Comparison of ENCODE assay signal across 13 mouse cellular contexts in genomic region chr15:89605822-89606570, GRCm38 (mm10). TPM values are rescaled to one million over a fixed set of nuclear protein-coding genes. Genes with fewer than 3 reads are reported as not detected.
DNase-seq lines count a peak whose midpoint lies in the region; ATAC-seq and TF ChIP-seq lines count a peak whose summit lies in the region.
"Had no signal": no experiment of that assay in that cellular context is flagged by ENCODE, and none has a peak within 500 bp of the region (broad histone marks: within the 10 kb centered on the region; RNA-seq: fewer than 3 reads in every experiment).

No protein-coding gene starts in this region.

- no peaks in the 10 kb centered on the region for H3K79me2 ChIP-seq in MEL (ENCODE audit: control insufficient read depth, insufficient read depth, low read length, poor library complexity)

- ATAC-seq in lung, embryonic 14.5 days (ENCODE audit: insufficient read depth), result no peak
- peak; percentile 54; the same call in 1 of the 2 replicates for ATAC-seq in common myeloid progenitor, adult 5-6 weeks (replicated peaks; ENCODE audit: low read depth, poor library complexity, severe bottlenecking)

- 66% methylated on average over 12 of the region's 12 CpGs for WGBS in lung, embryonic 14.5 days
- 72% methylated on average over 12 of the region's 12 CpGs for WGBS in lung, adult 2 months

- peak; percentile 2; the same call in 1 of the 2 replicates for TF ChIP-seq RAD21 in MEL (IDR thresholded peaks at IDR 0.05; ENCODE audit: low read depth, low read length)

- no peak for DNase-seq in gastrocnemius, adult 2 months
- DNase-seq in gastrocnemius, adult 18-20 months (ENCODE audit: low spot score), result no peak
- DNase-seq in lung, embryonic 14.5 days, result peak; percentile 12
- DNase-seq in lung, adult 2 months, result no peak
- DNase-seq in MEL (ENCODE audit: low read depth, low spot score), result no peak
- DNase-seq in lung, postnatal 14 days, result no peak
- no peak for DNase-seq in lung, postnatal 4 days
- DNase-seq: cerebellum, postnatal 36 days; heart, postnatal 36 days; kidney, adult 11 months had no signal

- TF ChIP-seq POLR2A in lung, adult 2 months (IDR thresholded peaks at IDR 0.05; ENCODE audit: borderline replicate concordance, extremely low read depth, low read depth, low read length), result no peak
- no peak for TF ChIP-seq POLR2A in MEL (IDR thresholded peaks at IDR 0.05; ENCODE audit: control insufficient read depth in 1 of 2, insufficient read depth in 1 of 2, low read depth in 1 of 2, low read length in 2 of 2, poor library complexity in 1 of 2)

- no peaks in the 10 kb centered on the region for H3K9me3 ChIP-seq in lung, embryonic 14.5 days (ENCODE audit: low read depth, low read length)
- no peaks in the 10 kb centered on the region for H3K9me3 ChIP-seq in MEL (replicated peaks; ENCODE audit: insufficient read depth, low read length)
- H3K9me3 ChIP-seq: liver, embryonic 15.5 days had no signal

- H3K9ac ChIP-seq in lung, embryonic 14.5 days, result no peak overlapping the region
- H3K9ac ChIP-seq in MEL (ENCODE audit: control insufficient read depth, low read depth, low read length, poor library complexity, severe bottlenecking), result no peak overlapping the region
- H3K9ac ChIP-seq: liver, embryonic 15.5 days had no signal

- no peak overlapping the region for H3K4me2 ChIP-seq in lung, embryonic 14.5 days
- H3K4me2 ChIP-seq: liver, embryonic 15.5 days had no signal

- TF ChIP-seq EP300 in MEL (IDR thresholded peaks at IDR 0.05; ENCODE audit: low read depth in 1 of 2, low read length in 2 of 2), result no peak

- no peaks in the 10 kb centered on the region for H3K27me3 ChIP-seq in lung, embryonic 14.5 days (ENCODE audit: insufficient read depth, low read length)
- H3K27me3 ChIP-seq in MEL (ENCODE audit: control insufficient read depth in 1 of 2, insufficient read depth in 2 of 2, low read length in 2 of 2), result peaks cover 0 to 2% of the 10 kb centered on the region in 2 experiments; a peak in 1 of 4 replicates
- H3K27me3 ChIP-seq: liver, embryonic 15.5 days; megakaryocyte, embryonic 14.5 days had no signal

- peak; percentile 17; the same call in 1 of the 2 replicates for TF ChIP-seq CTCF in gastrocnemius, adult 2 months (IDR thresholded peaks at IDR 0.05)
- peak; percentile 22 for TF ChIP-seq CTCF in lung, embryonic 14.5 days (IDR thresholded peaks at IDR 0.05; ENCODE audit: low read depth)
- TF ChIP-seq CTCF in lung, adult 2 months (IDR thresholded peaks at IDR 0.05; ENCODE audit: insufficient read depth, low read length), result no peak
- peak in 1 of 3 experiments; percentile 10; a peak in 1 of 6 replicates for TF ChIP-seq CTCF in MEL (IDR thresholded peaks at IDR 0.05 in 2 of 3, conservative IDR thresholded peaks at IDR 0.05 in 1 of 3; ENCODE audit: control insufficient read depth in 1 of 3, insufficient read depth in 1 of 3, low read depth in 2 of 3, low read length in 3 of 3, poor library complexity in 1 of 3, severe bottlenecking in 1 of 3)

- intact Hi-C loops in gastrocnemius, adult 2 months (cut with DNase I), result no loop called here

- no peak overlapping the region for H3K4me3 ChIP-seq in gastrocnemius, adult 2 months
- no peak overlapping the region for H3K4me3 ChIP-seq in lung, embryonic 14.5 days (ENCODE audit: low read depth, low read length)
- no peak overlapping the region for H3K4me3 ChIP-seq in lung, adult 2 months (replicated peaks; ENCODE audit: extremely low read depth, low read depth, low read length)
- no peak overlapping the region for H3K4me3 ChIP-seq in MEL (ENCODE audit: control insufficient read depth in 1 of 2, insufficient read depth in 1 of 2, low read depth in 2 of 2, low read length in 2 of 2)
- H3K4me3 ChIP-seq: liver, embryonic 15.5 days; megakaryocyte, embryonic 14.5 days had no signal

- H3K27ac ChIP-seq in gastrocnemius, adult 2 months, result no peak overlapping the region
- no peak overlapping the region for H3K27ac ChIP-seq in lung, embryonic 14.5 days (ENCODE audit: low read depth)
- H3K27ac ChIP-seq in MEL (ENCODE audit: control insufficient read depth, low read depth, low read length), result no peak overlapping the region
- H3K27ac ChIP-seq: liver, embryonic 15.5 days had no signal

- H3K36me3 ChIP-seq in lung, embryonic 14.5 days (ENCODE audit: insufficient read depth), result no peaks in the 10 kb centered on the region
- no peaks in the 10 kb centered on the region for H3K36me3 ChIP-seq in MEL (ENCODE audit: control insufficient read depth in 1 of 2, insufficient read depth in 2 of 2, low read length in 2 of 2)
- H3K36me3 ChIP-seq: liver, embryonic 15.5 days had no signal

- H3K4me1 ChIP-seq in lung, embryonic 14.5 days (ENCODE audit: insufficient read depth), result no peaks in the 10 kb centered on the region
- no peaks in the 10 kb centered on the region for H3K4me1 ChIP-seq in lung, adult 2 months (ENCODE audit: control insufficient read depth, insufficient read depth, low read length)
- H3K4me1 ChIP-seq in MEL (ENCODE audit: control insufficient read depth in 1 of 2, insufficient read depth in 2 of 2, low read length in 2 of 2), result no peaks in the 10 kb centered on the region
- H3K4me1 ChIP-seq: liver, embryonic 15.5 days had no signal

TF ChIP-seq in MEL, 35 proteins besides CTCF, POLR2A, EP300 and RAD21:
- TF ChIP-seq ETS1 (IDR thresholded peaks at IDR 0.05; ENCODE audit: low read depth, low read length) (no peak), GABPA (IDR thresholded peaks at IDR 0.05; ENCODE audit: low read depth, low read length) (no peak), ZNF384 (IDR thresholded peaks at IDR 0.05; ENCODE audit: low read depth, low read length) (no peak), MAZ (IDR thresholded peaks at IDR 0.05; ENCODE audit: low read depth, low read length) (no peak), ZC3H11A (IDR thresholded peaks at IDR 0.05; ENCODE audit: low read depth, low read length) (no peak), POLR2AphosphoS2 (IDR thresholded peaks at IDR 0.05; ENCODE audit: low read length) (no peak), MYB (IDR thresholded peaks at IDR 0.05; ENCODE audit: low read depth, low read length) (no peak), ELF1 (IDR thresholded peaks at IDR 0.05; ENCODE audit: low read depth, low read length) (no peak), UBTF (IDR thresholded peaks at IDR 0.05; ENCODE audit: borderline replicate concordance, insufficient read depth, low read depth, low read length) (no peak), MEF2A (IDR thresholded peaks at IDR 0.05; ENCODE audit: extremely low read depth, insufficient replicate concordance, low read depth, low read length, poor library complexity, severe bottlenecking) (no peak), MYC (IDR thresholded peaks at IDR 0.05; ENCODE audit: low read depth, low read length) (no peak), RCOR1 (IDR thresholded peaks at IDR 0.05; ENCODE audit: low read depth, low read length) (no peak), KAT2A (conservative IDR thresholded peaks at IDR 0.05; ENCODE audit: low read depth, low read length) (no peak), POLR2AphosphoS5 (IDR thresholded peaks at IDR 0.05; ENCODE audit: borderline replicate concordance, low read depth, low read length) (no peak), TAL1 (IDR thresholded peaks at IDR 0.05; ENCODE audit: low read length) (no peak), E2F4 (IDR thresholded peaks at IDR 0.05; ENCODE audit: borderline replicate concordance, low read depth, low read length) (no peak), SMC3 (IDR thresholded peaks at IDR 0.05; ENCODE audit: low read depth, low read length) (no peak), TCF12 (IDR thresholded peaks at IDR 0.05; ENCODE audit: low read depth, low read length) (no peak)

RNA-seq across cellular contexts. Expression of gene Rabl2, which starts 14.3 kb away (rescaled TPM):
- 1 to 10 TPM; 2.3 to 2.7 TPM for total RNA-seq in gastrocnemius, adult 2 months (2021)
- total RNA-seq in gastrocnemius, adult 18-20 months (2021), result 1 to 10 TPM; 2.1 to 2.4 TPM
- polyA plus RNA-seq in lung, embryonic 14.5 days (2014; fragmentation: Nextera tagmentation; extraction: Ambion mirVana), result 53.8 and 55.3 TPM in 2 replicates
- polyA plus RNA-seq in lung, adult 2 months (2012; rRNA removed), result 14.7 and 18.7 TPM in 2 replicates
- 3.0 and 3.3 TPM in 2 replicates for total RNA-seq in MEL (2012; rRNA removed)
- polyA plus RNA-seq in MEL (2012; ENCODE audit: insufficient read depth in 1 of 2, insufficient read length in 2 of 2, low read depth in 1 of 2, low replicate concordance in 2 of 2, missing spikeins in 1 of 2), result 10 to 100 TPM in 1 of 2 experiments, not detected in 1; 10.6 TPM
- total RNA-seq in common myeloid progenitor, adult 5-6 weeks (2017), result 11.1 and 12.6 TPM in 2 replicates

RNA-seq across cellular contexts. Expression of gene Acr, which starts 37.9 kb away (rescaled TPM):
- total RNA-seq in gastrocnemius, adult 2 months (2021), result under 1 TPM in 1 of 2 experiments, not detected in 1; 0.23 TPM
- not detected for total RNA-seq in gastrocnemius, adult 18-20 months (2021)
- polyA plus RNA-seq in lung, embryonic 14.5 days (2014; fragmentation: Nextera tagmentation; extraction: Ambion mirVana), result 0.16 TPM in 1 of 2 replicates, not detected in the other
- 2.8 and 2.9 TPM in 2 replicates for polyA plus RNA-seq in lung, adult 2 months (2012; rRNA removed)
- total RNA-seq in MEL (2012; rRNA removed), result not detected in 2 replicates
- polyA plus RNA-seq in MEL (2012; ENCODE audit: insufficient read depth in 1 of 2, insufficient read length in 2 of 2, low read depth in 1 of 2, low replicate concordance in 2 of 2, missing spikeins in 1 of 2), result under 1 TPM in 1 of 2 experiments, not detected in 1; 0.15 TPM
- total RNA-seq in common myeloid progenitor, adult 5-6 weeks (2017), result not detected in 2 replicates
- polyA plus RNA-seq: liver, embryonic 15.5 days had no signal
